Mouse (Mus musculus) gastrocnemius, postnatal 25 days (tissue): Measurements from ENCODE around the gene Rnf169. TPM values are rescaled to one million over a fixed set of nuclear protein-coding genes. Genes with fewer than 3 reads are reported as not detected.

ENCODE experiments used
- DNase-seq: peaks from one replicate; pipeline ENCODE4 v3.0.0; 2022
- long read RNA-seq, 2 experiments: library from polyadenylated mRNA; stranded (forward); transcript quantifications; one replicate each; pipeline ENCODE4 v2.0.0; 2021
- total RNA-seq, 2 experiments: library from RNA; stranded (reverse); gene quantifications; 1 replicate in 1 of 2; 2 replicates in 1 of 2; pipeline ENCODE4 v1.2.3; 2021

Gene Rnf169
- total RNA-seq, result 1 to 10 TPM; 4.7 to 5.3 TPM
- long read RNA-seq, experiment 1, partial matches to known transcripts, result 0 of 1 reads
- long read RNA-seq, experiment 1, other reads (novel, unspliced or antisense), result 1 of 1 reads
- long read RNA-seq, experiment 2, partial matches to known transcripts, result 0 of 2 reads
- long read RNA-seq, experiment 2, other reads (novel, unspliced or antisense), result 2 of 2 reads

DNA sequence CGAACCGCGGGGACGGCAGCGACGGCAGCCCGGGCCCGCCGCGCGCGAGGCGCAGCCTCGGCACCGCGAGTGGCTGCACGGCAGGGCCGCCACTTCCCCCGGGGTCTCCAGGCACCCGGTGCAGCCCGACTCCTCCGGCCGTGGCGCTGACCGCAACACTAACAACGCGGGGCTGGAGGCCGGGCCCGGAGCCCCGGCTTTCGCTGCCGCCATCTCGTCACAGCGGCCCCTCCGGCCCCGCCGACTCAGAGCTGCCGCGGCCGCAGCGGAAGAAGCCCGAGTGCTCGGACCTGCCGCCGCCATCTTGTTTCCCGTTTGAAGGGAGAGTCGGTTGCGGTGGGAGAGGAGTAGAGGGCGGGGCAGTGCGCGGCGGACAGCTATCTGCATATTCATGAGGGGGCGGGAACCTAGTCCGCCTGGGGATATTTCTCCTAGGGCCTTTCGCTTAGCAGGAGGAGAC is at the start of gene Rnf169:
Gene Rnf169, minus strand, starts transcription at position 317 of the 460 bp plus-strand sequence.
- peak; percentile 90 for DNase-seq

DNA sequence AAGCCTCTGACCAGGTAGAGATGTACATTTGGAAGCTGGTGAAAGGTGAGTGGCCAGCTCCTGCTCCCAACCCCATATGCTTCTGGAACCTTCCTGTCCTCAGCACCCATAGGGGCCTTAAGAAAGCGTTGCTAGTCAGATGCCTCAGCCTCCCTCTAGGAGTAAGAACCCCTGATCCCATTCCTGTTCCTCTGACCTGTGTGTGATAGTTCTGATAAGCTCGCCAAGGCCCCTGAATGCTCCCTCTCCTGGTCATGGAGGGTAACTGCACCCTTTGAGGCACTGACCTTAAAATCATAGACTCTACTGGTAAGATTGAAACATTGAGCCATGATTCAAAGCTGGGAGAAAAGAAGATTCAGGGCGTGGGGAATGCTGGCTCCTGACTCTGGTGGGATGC is 49.1 kb upstream of the Rnf169 start:
- no peak for DNase-seq

DNA sequence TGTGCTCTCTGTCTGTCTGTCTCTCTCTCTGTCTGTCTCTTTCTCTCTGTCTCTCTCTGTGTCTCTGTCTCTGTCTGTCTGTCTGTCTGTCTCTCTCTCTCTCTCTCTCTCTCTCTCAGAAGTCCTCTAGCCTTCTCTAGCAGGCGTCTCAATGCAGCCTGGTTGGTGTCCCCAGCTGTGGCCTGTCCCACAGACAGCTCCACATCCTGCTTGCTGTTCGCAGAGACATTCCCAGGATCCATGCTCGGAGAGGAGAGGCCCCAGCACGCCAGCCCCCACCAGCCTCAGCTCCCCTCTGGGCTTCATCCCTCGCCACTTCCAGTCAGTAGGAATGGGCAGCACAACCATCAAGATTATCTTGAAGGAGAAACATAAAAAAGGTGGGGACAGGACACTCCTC is 47.1 kb upstream of the Rnf169 start:
- DNase-seq, result no peak

DNA sequence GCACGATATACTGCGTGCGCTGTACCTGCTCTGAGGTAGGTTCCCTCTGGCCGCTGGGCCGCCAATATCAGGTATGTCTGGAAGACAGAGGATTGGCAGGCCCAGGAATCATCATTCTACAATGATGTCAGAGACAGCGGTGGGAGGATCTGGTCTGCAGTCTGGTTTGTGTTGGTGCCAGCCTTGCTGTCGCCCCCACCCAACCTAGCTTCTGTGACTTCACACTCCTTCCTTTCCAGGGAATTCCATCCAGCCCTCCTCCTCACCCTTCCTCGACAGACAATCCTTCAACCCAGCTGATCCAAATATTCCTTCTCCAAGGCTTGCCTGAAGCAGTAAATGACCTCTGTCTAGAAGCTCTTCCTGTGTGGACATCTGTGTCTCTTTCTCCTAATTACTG is 36.8 kb upstream of the Rnf169 start:
- no peak for DNase-seq

DNA sequence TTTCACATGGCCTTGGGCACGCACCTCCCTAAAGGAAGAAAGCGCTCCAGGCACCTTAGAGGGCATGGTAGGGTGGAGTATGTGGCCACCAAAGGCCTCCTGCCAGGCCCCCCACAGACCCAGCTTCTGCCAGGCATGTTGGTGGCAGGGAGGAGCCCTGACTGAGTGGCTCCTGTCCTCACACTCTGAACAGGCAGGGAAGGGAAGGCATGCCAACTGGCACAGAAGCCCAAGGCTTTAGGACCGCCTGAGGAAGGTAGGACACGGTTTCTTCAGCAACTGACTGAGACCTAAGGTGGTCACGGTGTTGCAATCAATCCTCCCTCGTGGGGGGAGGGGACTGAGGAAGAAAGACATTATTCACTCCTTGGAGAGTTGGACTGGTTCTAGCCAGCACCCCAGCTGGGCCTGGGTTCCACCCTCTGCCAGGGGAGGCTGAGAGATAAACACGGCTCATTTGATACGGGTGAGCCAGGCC is 33.9 kb upstream of the Rnf169 start:
- peak; percentile 69 for DNase-seq

DNA sequence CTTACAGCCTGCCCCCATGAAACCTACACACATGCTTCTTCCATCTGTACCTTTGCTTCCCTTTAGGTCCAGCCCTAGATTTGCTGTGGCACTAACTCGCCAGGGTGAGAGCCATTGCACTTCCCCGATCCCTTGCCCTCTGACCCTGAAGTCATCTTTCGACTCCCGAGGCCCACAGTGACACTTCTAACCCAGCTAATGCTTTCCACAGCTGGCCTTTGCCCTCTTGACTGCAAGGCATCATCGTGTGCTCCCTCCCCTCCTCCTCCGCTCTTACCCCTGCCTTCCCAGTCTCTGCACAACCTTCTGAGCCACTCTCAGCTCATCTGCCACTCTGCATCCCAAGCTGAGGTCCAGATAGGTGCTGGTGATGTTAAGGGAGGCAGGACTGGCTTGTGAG is 32.3 kb upstream of the Rnf169 start:
- DNase-seq, result no peak

DNA sequence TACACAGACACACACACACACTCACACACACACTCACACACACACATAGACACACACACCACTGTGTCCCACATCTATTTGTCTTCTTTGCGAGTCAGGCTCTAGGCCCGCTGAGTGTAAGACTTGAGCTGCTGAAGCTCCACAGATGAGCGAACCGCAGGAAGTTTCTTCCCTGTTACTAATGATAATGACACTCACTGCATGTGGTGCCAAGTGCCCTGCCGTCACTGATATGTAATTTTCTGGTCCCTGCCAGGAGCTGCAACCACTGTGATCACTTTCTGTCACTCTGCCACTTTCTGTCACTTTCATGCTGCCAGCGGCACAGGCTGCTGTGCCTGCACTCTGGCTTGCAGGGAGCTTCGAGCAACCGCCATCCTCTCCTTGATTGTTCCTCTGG is 31.8 kb upstream of the Rnf169 start:
- DNase-seq, result peak; percentile 26

DNA sequence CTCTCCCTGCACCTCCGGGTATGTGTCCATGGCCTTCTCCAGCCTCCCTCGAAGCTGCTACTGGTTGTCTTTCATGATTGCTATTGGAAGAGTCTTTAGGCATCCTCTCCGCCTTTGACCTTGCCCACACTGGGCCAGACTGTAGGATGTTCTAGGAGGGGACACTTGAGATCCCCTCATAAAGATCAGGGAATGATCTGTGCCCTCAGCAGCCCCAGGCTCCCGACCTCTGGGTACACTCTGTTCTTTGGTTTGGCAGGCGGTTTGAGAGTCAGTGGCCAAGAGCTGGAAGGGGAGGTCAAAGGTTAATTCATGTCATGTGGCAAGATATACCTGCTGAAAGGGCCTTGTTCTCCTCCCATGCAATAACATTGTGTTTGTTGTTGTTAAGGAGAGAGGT is 30.5 kb upstream of the Rnf169 start:
- peak; percentile 39 for DNase-seq

DNA sequence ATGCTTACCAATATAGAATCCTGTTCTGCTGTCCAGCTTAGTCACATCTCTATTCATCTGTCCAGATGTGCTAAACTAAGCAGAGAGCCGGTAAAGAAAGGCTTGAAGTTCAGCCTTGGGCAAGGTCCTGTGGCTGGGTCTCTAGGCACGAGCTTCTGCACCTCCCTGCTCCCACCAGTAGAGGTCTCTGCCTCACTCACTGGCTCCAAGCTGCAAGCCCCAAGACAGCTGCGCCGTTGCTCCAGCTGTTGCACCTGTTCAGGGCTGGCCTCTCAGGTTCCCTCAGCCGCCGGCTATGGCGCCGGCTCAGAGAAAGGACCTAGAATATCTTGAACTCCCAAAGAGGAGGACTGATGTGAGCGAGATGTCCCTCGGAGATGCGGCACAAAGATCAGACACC is 29.4 kb upstream of the Rnf169 start:
- DNase-seq, result peak; percentile 67

DNA sequence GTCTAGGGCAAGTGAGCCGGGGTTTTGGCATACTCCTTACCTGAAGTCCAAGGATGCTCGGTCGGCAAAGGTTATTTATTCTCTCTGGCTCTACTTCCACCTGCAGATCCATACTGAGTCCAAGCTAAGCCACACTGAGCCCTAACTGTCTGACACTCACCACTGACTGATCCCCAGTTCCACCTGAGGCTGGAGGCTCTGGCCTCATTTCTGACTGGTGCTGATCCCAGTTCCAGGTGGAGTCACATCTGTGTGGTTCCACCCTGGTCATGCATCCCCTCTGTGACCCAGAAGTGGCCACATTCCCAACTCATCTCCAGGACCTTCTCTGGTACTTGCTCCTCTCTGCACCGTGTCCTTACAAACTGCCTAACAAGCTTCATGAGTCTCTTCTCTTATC is 28.5 kb upstream of the Rnf169 start:
- no peak for DNase-seq

DNA sequence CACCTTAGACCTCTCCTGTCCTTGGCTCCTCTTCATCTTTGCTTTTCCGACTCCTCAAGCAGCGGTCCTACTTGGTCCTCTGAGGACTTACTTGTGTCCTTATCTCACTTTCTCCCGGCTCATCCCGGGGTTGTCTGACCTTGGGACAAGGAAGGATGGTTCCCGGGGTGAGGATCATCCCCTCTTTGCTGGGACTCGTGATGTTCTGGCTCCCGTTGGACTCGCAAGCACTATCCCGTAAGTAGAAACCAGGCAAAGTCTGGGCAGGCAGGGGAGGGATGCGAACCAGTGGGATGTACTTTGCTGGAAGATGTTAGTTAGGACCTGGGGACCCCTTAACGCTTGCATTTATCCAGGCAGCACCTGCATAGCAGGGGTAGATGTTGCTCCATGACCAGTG is 26.2 kb upstream of the Rnf169 start:
- DNase-seq, result no peak

DNA sequence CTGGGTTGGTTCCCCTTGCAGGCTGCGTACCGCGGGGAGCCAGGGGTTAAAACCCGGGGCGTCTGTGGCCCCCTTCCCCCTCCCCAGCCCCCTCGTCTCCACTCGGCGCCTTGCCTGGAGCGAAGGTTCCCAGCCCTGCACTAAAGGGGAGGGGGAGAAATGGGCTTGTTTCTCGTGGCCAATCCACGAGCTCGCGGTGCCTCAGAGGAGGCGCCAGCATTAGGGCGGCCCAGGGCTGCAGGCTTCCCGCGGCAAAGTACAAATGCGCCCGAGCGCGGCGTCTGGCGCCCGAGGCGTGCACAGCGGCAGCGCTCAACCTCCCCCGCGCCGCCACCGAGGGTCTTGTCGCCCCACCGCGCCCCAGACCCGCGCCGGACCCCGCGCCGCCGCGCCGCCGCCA is 25.5 kb upstream of the Rnf169 start, which contains the start of gene Chrdl2:
Gene Chrdl2, plus strand, starts transcription at position 383 of the 400 bp plus-strand sequence.
- peak; percentile 20 for DNase-seq

DNA sequence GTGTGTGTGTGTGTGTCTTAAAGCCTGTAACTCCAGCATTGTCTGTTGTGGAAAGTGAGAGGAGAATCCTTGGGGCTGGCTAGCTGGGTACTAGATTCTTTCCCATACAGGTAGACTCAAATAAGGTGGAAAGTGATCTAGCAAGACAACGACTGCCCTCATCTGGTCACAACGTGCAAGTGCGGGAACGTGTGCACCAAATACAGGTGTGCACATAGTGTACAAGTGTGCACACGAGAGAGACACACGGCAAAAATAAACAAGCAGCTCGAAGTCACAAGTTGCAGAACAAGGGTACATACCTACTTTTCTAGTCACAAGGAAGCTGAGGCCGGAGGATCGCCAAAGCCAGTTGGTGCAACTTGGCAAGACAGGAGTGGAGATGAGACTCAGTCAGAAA is 23.5 kb upstream of the Rnf169 start:
- DNase-seq, result no peak

DNA sequence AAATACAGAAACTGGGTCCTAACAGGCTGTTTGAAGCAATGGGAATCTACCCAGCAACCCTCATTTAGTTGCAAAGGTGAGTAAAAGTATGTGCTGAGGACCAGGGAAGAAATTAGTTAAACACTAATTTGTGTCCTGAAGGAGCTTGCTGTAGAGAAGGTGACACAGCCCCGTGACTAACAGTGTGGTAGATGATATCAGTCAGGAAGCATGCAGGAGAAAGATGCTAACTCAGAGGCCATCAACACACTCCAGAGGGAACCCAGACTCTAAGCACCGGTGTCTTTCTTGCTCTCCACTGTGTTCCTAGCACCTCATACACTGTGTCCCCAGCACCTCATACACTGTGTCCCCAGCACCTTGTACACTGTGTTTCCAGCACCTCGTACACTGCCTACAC is 18.4 kb upstream of the Rnf169 start:
- DNase-seq, result no peak

DNA sequence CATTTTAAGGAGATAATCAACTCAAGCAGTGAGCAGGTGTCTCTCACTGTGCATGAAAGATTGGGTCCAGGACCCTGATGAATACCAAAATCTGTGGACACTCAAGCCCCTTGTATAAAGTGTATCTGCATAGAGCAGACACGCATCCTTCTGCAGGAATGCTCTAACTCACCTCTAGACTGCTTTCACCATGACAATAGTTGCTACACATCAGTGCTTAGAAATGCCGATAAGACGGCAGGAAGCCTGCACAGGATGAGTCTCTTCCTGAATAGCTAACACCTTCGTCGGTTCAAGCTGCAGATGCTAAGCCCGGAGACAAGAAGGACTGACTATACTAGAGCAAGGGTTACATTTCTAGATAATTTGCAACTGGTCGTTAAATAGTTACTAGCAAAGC is 14.9 kb upstream of the Rnf169 start:
- DNase-seq, result no peak

DNA sequence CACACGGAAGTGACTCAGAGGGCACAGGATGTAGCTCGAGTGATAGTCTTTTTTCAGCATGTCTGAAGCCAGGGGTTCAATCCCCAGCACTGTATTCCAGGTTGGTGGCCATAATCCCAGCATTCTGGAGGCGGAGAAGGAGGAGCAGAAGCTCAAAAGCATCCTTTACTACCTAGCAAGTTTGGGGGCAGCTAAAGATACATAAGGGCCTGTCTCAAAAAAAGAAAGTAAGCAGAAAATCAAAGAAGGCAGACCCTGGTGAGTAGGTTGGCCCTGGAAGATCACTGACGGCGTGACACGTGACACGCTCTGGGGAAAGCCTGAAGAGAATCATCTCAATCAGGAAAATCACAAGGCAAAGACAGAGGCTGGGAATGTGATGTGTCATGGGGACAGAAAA is 12.9 kb upstream of the Rnf169 start:
- DNase-seq, result no peak

DNA sequence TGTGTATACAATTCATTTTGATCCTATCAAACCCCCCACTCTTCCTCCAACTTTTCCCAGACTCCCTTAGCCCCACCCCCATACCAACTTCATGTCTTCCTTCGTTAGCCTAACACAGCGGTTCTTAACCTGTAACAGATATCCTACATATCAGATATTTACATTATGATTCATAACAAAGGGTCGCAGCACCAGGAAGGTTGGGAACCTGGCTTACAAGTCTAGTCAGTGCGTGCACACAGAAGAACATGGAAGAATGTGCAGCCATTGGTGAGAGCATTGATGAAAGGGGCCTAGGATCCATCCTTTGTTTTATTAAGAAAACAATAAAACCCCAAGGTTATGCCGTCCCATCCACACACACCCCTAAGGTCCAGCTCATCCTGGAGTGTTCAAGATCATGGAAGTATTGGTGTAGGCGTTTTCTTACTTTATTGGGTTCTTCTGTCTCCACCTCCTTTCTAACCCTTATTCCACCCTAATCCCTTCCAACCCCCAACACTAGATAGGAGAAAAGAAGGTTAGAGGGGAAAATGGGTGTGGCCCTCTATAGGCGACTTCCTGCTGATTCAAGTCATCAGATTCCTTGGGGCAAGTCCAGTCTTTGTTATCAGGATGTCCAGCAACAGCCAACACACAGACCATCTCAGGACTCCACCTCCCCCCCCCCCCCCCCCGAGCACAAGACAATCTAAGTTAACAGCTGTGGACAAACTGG is 10.9 kb upstream of the Rnf169 start:
- DNase-seq, result no peak

DNA sequence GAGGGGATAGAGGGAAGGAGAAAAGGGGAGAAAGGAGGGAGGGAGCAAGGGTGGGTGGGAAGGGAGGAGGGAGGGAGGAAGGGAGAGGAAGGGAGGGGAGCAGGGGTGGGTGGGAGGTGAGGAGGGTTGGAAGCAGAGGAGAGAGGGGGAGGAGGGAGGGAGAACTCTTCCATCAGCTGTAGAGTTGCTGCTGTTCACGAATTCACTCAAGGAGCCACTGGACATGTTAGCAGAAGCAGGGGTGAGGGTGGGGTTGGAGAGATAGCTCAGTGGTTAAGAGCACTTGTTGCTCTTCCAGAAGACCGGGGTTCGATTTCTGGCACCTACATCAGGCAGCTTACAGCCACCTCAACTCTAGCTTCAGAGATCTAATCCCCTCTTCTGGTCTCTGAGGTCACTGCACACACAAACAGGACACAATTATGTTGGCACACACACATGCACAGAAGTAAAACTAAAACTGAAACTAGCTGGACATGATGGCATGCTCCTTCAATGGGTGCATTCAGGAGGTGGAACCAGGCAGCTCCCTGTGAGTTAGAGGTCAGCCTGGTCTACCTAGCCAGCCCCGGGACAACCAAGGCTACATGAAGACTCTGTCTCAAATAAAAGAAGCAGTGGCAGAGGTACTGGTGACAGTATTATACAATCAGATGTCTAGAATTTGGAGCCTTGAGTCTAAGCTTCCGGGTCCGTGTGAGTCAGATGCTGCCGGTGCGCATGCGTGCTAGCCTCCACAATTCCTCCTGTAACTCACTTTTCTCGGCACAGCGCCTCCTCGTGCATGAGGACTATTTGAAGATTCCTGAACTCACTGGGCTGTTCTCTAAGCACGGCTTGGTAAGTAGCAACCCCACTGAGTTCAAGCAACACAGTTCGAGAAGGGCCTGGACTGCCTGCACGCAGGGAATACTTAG is 9.9 kb upstream of the Rnf169 start:
- no peak for DNase-seq

DNA sequence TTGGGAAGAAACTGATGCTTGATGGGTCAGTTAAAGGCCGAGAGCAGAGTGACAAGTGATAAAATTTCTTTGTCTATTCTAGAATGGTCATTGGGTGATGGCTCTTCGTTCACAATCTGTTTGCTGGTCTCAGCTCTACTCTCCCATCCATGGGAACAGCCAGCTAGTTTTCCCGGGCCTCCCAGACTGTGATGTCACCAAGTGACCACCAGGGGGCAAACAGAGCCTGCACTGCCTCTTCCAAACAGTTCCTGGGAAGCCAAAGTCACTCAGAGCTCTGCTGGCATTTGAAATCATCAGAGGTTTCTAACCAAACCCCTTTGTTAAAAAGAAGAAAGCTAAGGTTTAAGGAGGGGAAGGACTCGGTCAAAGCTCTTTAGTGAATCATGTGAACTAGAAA is 8.5 kb upstream of the Rnf169 start:
- peak; percentile 40 for DNase-seq

DNA sequence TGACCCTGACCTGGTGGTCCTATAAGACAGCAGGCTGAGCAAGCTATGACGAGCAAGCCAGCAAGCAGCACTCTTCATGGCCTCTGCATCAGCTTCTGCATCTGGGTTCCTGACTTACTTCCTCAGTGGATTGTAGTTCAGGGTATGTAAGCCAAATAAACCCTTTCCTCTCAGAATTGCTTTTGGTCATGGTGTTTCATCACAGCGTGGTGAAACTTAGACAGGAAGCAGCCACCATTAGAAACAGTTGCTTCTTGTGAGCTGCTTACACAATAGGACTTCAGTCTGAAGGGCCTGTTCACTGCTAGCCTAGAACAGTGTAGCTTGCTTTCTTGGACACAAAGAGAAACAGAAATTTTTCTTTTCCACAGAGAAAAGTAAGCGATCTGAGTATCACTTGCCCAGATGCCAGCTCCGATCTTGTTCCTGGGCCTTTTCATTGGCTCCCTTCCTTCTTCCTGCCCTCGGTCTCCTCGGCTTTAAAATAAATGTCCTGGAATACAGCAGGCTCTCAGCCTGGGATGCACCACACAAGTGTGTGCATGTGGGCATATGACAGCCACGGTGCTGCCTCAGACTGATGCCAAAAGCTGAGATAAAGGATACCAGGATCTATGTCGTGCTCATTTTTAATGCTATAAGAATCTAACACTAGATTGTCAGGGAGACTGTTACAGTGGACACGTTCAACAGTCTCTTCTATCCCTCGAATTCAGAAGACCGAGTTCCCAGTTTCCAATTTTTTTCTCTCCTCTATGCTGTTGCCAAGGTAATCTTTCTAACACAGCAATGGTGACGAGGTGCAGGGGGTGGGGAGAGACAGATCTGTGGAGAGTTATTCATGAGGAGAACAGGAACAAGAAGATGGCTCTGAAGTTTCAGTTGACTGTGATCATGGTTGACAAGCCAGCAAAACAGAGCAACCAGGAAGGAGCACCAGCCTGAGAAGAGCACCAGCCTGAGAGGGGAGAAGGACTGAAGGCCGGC is 2.3 kb upstream of the Rnf169 start:
- DNase-seq, result no peak

DNA sequence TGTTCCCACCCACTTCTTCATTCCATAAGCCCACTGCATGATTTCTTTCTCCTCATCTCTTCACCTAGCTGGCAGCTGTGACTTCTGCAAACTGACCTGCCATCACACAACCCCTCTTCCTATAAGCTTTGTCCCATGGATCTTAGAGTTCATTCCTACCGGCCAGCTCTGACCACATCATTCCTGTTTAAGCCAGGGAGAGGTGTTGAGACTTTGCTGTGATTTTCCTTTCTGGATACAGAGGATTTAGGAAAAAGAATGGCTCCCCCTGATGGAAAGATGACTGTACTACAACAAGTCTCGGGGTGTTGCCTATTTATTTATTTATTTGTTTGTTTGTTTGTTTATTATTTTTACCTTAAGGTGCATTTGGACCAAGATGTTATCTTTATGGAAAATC is 1.1 kb upstream of the Rnf169 start:
- no peak for DNase-seq
